Mouse (Mus musculus) lung, adult 2 months (tissue): ENCODE data around the gene Mtmr2.

Source experiments
- CTCF ChIP-seq: fragments of 200-500 bp; IDR thresholded peaks from 2 replicates; pipeline ENCODE4 v1.5.1; 2011; ENCODE audit warnings: mild to moderate bottlenecking, low read length, control low read depth; ENCODE audit not compliant: insufficient read depth
- POLR2A ChIP-seq: fragments of 200-500 bp; IDR thresholded peaks from 2 replicates; pipeline ENCODE4 v1.6.1; 2011; ENCODE audit warnings: low read depth, mild to moderate bottlenecking, control low read depth, low read length, borderline replicate concordance; ENCODE audit errors: extremely low read depth

- TF ChIP-seq POLR2A (no peak), CTCF (no peak)
Observed at GRCm38 (mm10) chr9:13847591-13847990, 99.4 kb downstream of the Mtmr2 start.
